Mouse (Mus musculus): ENCODE results near the gene Col16a1. TPM values are rescaled to one million over a fixed set of nuclear protein-coding genes. Genes with fewer than 3 reads are reported as not detected.

The Col16a1 gene
- polyA plus RNA-seq, 1 experiment from 2014 or later: 63.0 TPM

GRCm38 (mm10) chr4:130022952-130023351 lies 24.7 kb upstream of the Col16a1 start:
- Histone ChIP-seq H3K4me1 (replicated peaks) (no peaks in the 10 kb centered on the region), H3K27me3 (replicated peaks) (no peaks in the 10 kb centered on the region), H3K4me3 (replicated peaks) (no peak overlapping the region), H3K27ac (no peak overlapping the region), H3K9me3 (no peaks in the 10 kb centered on the region), H3K4me2 (replicated peaks) (no peak overlapping the region), H3K36me3 (no peaks in the 10 kb centered on the region), H3K9ac (no peak overlapping the region)
- WGBS: 77% methylated on average over 8 of the region's 8 CpGs
- ATAC-seq: 0 out of 2 replicates have a peak, but pooled peaks have one; percentile 34

GRCm38 (mm10) chr4:130023511-130024231 lies 24.0 kb upstream of the Col16a1 start:
- no peak for ATAC-seq

GRCm38 (mm10) chr4:130025544-130025943 lies 22.1 kb upstream of the Col16a1 start:
- no peak for ATAC-seq
- H3K9ac ChIP-seq: no peak overlapping the region
- H3K27me3 ChIP-seq (replicated peaks): no peaks in the 10 kb centered on the region
- WGBS: 42% methylated on average over 8 of the region's 8 CpGs
- H3K4me3 ChIP-seq (replicated peaks): no peak overlapping the region
- no peaks in the 10 kb centered on the region for H3K4me1 ChIP-seq (replicated peaks)
- H3K36me3 ChIP-seq: no peaks in the 10 kb centered on the region
- no peak overlapping the region for H3K4me2 ChIP-seq (replicated peaks)
- H3K9me3 ChIP-seq: no peaks in the 10 kb centered on the region
- no peak overlapping the region for H3K27ac ChIP-seq

More at GRCm38 (mm10) chr4:130023511-130024231, 24.0 kb upstream of the Col16a1 start:
- WGBS: 68% methylated on average over 10 of the region's 10 CpGs
- Histone ChIP-seq H3K27me3 (replicated peaks) (no peaks in the 10 kb centered on the region), H3K27ac (no peak overlapping the region), H3K36me3 (no peaks in the 10 kb centered on the region), H3K9ac (no peak overlapping the region), H3K4me1 (replicated peaks) (no peaks in the 10 kb centered on the region), H3K9me3 (no peaks in the 10 kb centered on the region), H3K4me2 (replicated peaks) (no peak overlapping the region), H3K4me3 (replicated peaks) (no peak overlapping the region)

- H3K9ac ChIP-seq: no peak overlapping the region
- WGBS: 61% methylated on average over 2 of the region's 2 CpGs
- H3K9me3 ChIP-seq: no peaks in the 10 kb centered on the region
- H3K4me2 ChIP-seq (replicated peaks): no peak overlapping the region
- no peak overlapping the region for H3K4me3 ChIP-seq (replicated peaks)
- H3K36me3 ChIP-seq: no peaks in the 10 kb centered on the region
- ATAC-seq: no peak
- H3K27me3 ChIP-seq (replicated peaks): peaks cover 14% of the 10 kb centered on the region
- H3K27ac ChIP-seq: no peak overlapping the region
- peaks cover 4% of the 10 kb centered on the region for H3K4me1 ChIP-seq (replicated peaks)
These were observed 16.5 kb upstream of the Col16a1 start for GRCm38 (mm10) chr4:130031146-130031545.

GRCm38 (mm10) chr4:130033496-130033895 lies 14.1 kb upstream of the Col16a1 start:
- no peak overlapping the region for H3K4me2 ChIP-seq (replicated peaks)
- H3K9ac ChIP-seq: no peak overlapping the region
- no peak overlapping the region for H3K4me3 ChIP-seq (replicated peaks)
- no peak for ATAC-seq
- H3K4me1 ChIP-seq (replicated peaks): peaks cover 17% of the 10 kb centered on the region
- H3K27ac ChIP-seq: no peak overlapping the region
- H3K36me3 ChIP-seq: no peaks in the 10 kb centered on the region
- H3K27me3 ChIP-seq (replicated peaks): peaks cover 14% of the 10 kb centered on the region
- WGBS: 61% methylated on average over 7 of the region's 7 CpGs
- no peaks in the 10 kb centered on the region for H3K9me3 ChIP-seq

- peak overlapping the region; percentile 39; the same call in 1 of the 2 replicates for H3K4me2 ChIP-seq (replicated peaks)
- H3K27ac ChIP-seq: peak overlapping the region; percentile 74
- H3K27me3 ChIP-seq (replicated peaks): peaks cover 14% of the 10 kb centered on the region
- H3K9me3 ChIP-seq: no peaks in the 10 kb centered on the region
- H3K9ac ChIP-seq: no peak overlapping the region
- no peak overlapping the region for H3K4me3 ChIP-seq (replicated peaks)
- ATAC-seq: peak; percentile 39
- H3K4me1 ChIP-seq (replicated peaks): peaks cover 17% of the 10 kb centered on the region
- H3K36me3 ChIP-seq: no peaks in the 10 kb centered on the region
- WGBS: 4% methylated on average over 8 of the region's 8 CpGs
These were observed 11.5 kb upstream of the Col16a1 start for GRCm38 (mm10) chr4:130036112-130036511.

GRCm38 (mm10) chr4:130036573-130037401 lies 10.9 kb upstream of the Col16a1 start:
- peaks cover 14% of the 10 kb centered on the region for H3K27me3 ChIP-seq (replicated peaks)

GRCm38 (mm10) chr4:130039351-130039750 lies 8.3 kb upstream of the Col16a1 start:
- no peaks in the 10 kb centered on the region for H3K9me3 ChIP-seq
- no peak overlapping the region for H3K27ac ChIP-seq
- H3K4me3 ChIP-seq (replicated peaks): no peak overlapping the region
- peaks cover 3% of the 10 kb centered on the region for H3K27me3 ChIP-seq (replicated peaks)
- H3K4me2 ChIP-seq (replicated peaks): no peak overlapping the region
- H3K9ac ChIP-seq: no peak overlapping the region
- H3K4me1 ChIP-seq (replicated peaks): peaks cover 19% of the 10 kb centered on the region
- ATAC-seq: no peak
- no peaks in the 10 kb centered on the region for H3K36me3 ChIP-seq
- WGBS: 48% methylated on average over 5 of the region's 5 CpGs

More at GRCm38 (mm10) chr4:130036573-130037401, 10.9 kb upstream of the Col16a1 start:
- peak; percentile 93 for ATAC-seq
- H3K4me3 ChIP-seq (replicated peaks): no peak overlapping the region
- no peaks in the 10 kb centered on the region for H3K36me3 ChIP-seq
- H3K9me3 ChIP-seq: no peaks in the 10 kb centered on the region
- H3K4me1 ChIP-seq (replicated peaks): peaks cover 17% of the 10 kb centered on the region
- WGBS: 6% methylated on average over 23 of the region's 23 CpGs
- no peak overlapping the region for H3K9ac ChIP-seq
- peak overlapping the region; percentile 39 for H3K4me2 ChIP-seq (replicated peaks)
- H3K27ac ChIP-seq: peak overlapping the region; percentile 74

- no peak overlapping the region for H3K4me2 ChIP-seq (replicated peaks)
- no peak overlapping the region for H3K4me3 ChIP-seq (replicated peaks)
- H3K4me1 ChIP-seq (replicated peaks): peaks cover 23% of the 10 kb centered on the region
- WGBS: 85% methylated on average over 11 of the region's 11 CpGs
- no peak overlapping the region for H3K27ac ChIP-seq
- no peak overlapping the region for H3K9ac ChIP-seq
- no peaks in the 10 kb centered on the region for H3K36me3 ChIP-seq
- H3K27me3 ChIP-seq (replicated peaks): no peaks in the 10 kb centered on the region
- no peaks in the 10 kb centered on the region for H3K9me3 ChIP-seq
- ATAC-seq: no peak
These were observed 6.6 kb upstream of the Col16a1 start for GRCm38 (mm10) chr4:130041076-130041475.

GRCm38 (mm10) chr4:130044211-130044610 lies 3.4 kb upstream of the Col16a1 start:
- Histone ChIP-seq H3K4me3 (replicated peaks) (no peak overlapping the region), H3K4me1 (replicated peaks) (peaks cover 21% of the 10 kb centered on the region), H3K27me3 (replicated peaks) (no peaks in the 10 kb centered on the region), H3K4me2 (replicated peaks) (no peak overlapping the region), H3K27ac (no peak overlapping the region), H3K9me3 (no peaks in the 10 kb centered on the region), H3K36me3 (no peaks in the 10 kb centered on the region), H3K9ac (no peak overlapping the region)
- 80% methylated on average over 9 of the region's 9 CpGs for WGBS
- no peak for ATAC-seq

- no peak overlapping the region; the same call in 1 of the 2 replicates for H3K9ac ChIP-seq
- peak overlapping the region; percentile 85 for H3K27ac ChIP-seq
These were observed 2.0 kb upstream of the Col16a1 start for GRCm38 (mm10) chr4:130045609-130046008.

GRCm38 (mm10) chr4:130048203-130048479 lies 501 bp downstream of the Col16a1 start:
- Histone ChIP-seq H3K9me3 (no peaks in the 10 kb centered on the region), H3K27ac (peak overlapping the region; percentile 94), H3K9ac (peak overlapping the region; percentile 64), H3K27me3 (replicated peaks) (no peaks in the 10 kb centered on the region), H3K36me3 (peaks cover 2% of the 10 kb centered on the region; the same call in 1 of the 2 replicates), H3K4me1 (replicated peaks) (peaks cover 41% of the 10 kb centered on the region), H3K4me2 (replicated peaks) (peak overlapping the region; percentile 81), H3K4me3 (replicated peaks) (peak overlapping the region; percentile 52)
- 0 out of 2 replicates have a peak, but pooled peaks have one; percentile 28 for ATAC-seq
- WGBS: 48% methylated on average over 4 of the region's 4 CpGs

More at GRCm38 (mm10) chr4:130045609-130046008, 2.0 kb upstream of the Col16a1 start:
- no peaks in the 10 kb centered on the region for H3K36me3 ChIP-seq
- H3K4me1 ChIP-seq (replicated peaks): peaks cover 35% of the 10 kb centered on the region
- H3K4me3 ChIP-seq (replicated peaks): no peak overlapping the region
- peak overlapping the region; percentile 31 for H3K4me2 ChIP-seq (replicated peaks)
- ATAC-seq: peak; percentile 37; the same call in 1 of the 2 replicates
- WGBS: 26% methylated on average over 14 of the region's 14 CpGs
- no peaks in the 10 kb centered on the region for H3K9me3 ChIP-seq
- H3K27me3 ChIP-seq (replicated peaks): no peaks in the 10 kb centered on the region
